Mouse (Mus musculus) forebrain, embryonic 10.5 days (tissue): ENCODE data around the gene Pax3. TPM values are rescaled to one million over a fixed set of nuclear protein-coding genes. Genes with fewer than 3 reads are reported as not detected.

Source experiments
- DNase-seq: peaks from one replicate; pipeline ENCODE4 v3.0.0-alpha.2; 2017; ENCODE audit warnings: low spot score; ENCODE audit errors: extremely low spot score
- H3K27ac ChIP-seq: fragments of 300-500 bp; sonication (generic); 2 replicates; pipeline ENCODE4 v1.5.1; 2016; ENCODE audit warnings: mild to moderate bottlenecking
- H3K27me3 ChIP-seq: fragments of 300-500 bp; sonication (generic); 2 replicates; pipeline ENCODE4 v1.6.1; 2016; ENCODE audit warnings: mild to moderate bottlenecking; ENCODE audit not compliant: poor library complexity, severe bottlenecking
- H3K36me3 ChIP-seq: fragments of 300-500 bp; sonication (generic); replicated peaks from 2 replicates; pipeline ENCODE4 v1.6.1; 2016; ENCODE audit warnings: mild to moderate bottlenecking, moderate library complexity
- H3K4me1 ChIP-seq: fragments of 300-500 bp; sonication (generic); 2 replicates; pipeline ENCODE4 v1.6.1; 2016
- H3K4me3 ChIP-seq: fragments of 300-500 bp; sonication (generic); 2 replicates; pipeline ENCODE4 v1.5.1; 2016; ENCODE audit warnings: mild to moderate bottlenecking, moderate library complexity
- H3K9me3 ChIP-seq: fragments of 300-500 bp; sonication (generic); 2 replicates; pipeline ENCODE4 v1.6.1; 2016; ENCODE audit warnings: mild to moderate bottlenecking, moderate library complexity
- WGBS: fragments of 180-500 bp; shearing (Covaris S2); methylation state at CpG from one replicate; pipeline ENCODE4 v1.1.7; 2016; 5-methylcytosine and 5-hydroxymethylcytosine counted together
- polyA plus RNA-seq: library from polyadenylated mRNA; unstranded; fragments of >200 nt; fragmentation: Nextera tagmentation; extraction: Ambion mirVana; gene quantifications from 2 replicates; pipeline ENCODE4 v1.2.1, GENCODE M21; 2016

The Pax3 gene
- polyA plus RNA-seq, 1 experiment from 2014 or later, result 13.0 TPM

GRCm38 (mm10) chr1:78188299-78188698 is 8.6 kb downstream of the Pax3 start:
- Histone ChIP-seq H3K4me1 (peaks cover 65% of the 10 kb centered on the region), H3K4me3 (peak overlapping the region; percentile 56; the same call in 1 of the 2 replicates), H3K27ac (no peak overlapping the region), H3K36me3 (no peaks in the 10 kb centered on the region), H3K9me3 (no peaks in the 10 kb centered on the region), H3K27me3 (peaks cover 100% of the 10 kb centered on the region)
- 9% methylated on average over 2 of the region's 2 CpGs for WGBS
- no peak for DNase-seq

- H3K4me1 ChIP-seq, result peaks cover 64% of the 10 kb centered on the region
- H3K27ac ChIP-seq, result no peak overlapping the region
- no peaks in the 10 kb centered on the region for H3K36me3 ChIP-seq
- H3K27me3 ChIP-seq, result peaks cover 100% of the 10 kb centered on the region
- H3K4me3 ChIP-seq, result no peak overlapping the region
- DNase-seq, result no peak
- H3K9me3 ChIP-seq, result no peaks in the 10 kb centered on the region
- WGBS, result 6% methylated on average over 6 of the region's 6 CpGs
Measured at GRCm38 (mm10) chr1:78187788-78188173, 9.2 kb downstream of the Pax3 start.

GRCm38 (mm10) chr1:78187122-78187787 is 9.7 kb downstream of the Pax3 start:
- Histone ChIP-seq H3K27ac (no peak overlapping the region), H3K9me3 (no peaks in the 10 kb centered on the region), H3K4me1 (peaks cover 64% of the 10 kb centered on the region), H3K36me3 (no peaks in the 10 kb centered on the region), H3K27me3 (peaks cover 100% of the 10 kb centered on the region), H3K4me3 (peak overlapping the region; percentile 2; the same call in 1 of the 2 replicates)
- WGBS, result 4% methylated on average over 8 of the region's 8 CpGs
- DNase-seq, result no peak

- peaks cover 33% of the 10 kb centered on the region for H3K4me1 ChIP-seq
- peaks cover 100% of the 10 kb centered on the region for H3K27me3 ChIP-seq
Measured at GRCm38 (mm10) chr1:78182954-78183353, 14.0 kb downstream of the Pax3 start.

GRCm38 (mm10) chr1:78181882-78182281 is 15.1 kb downstream of the Pax3 start:
- peak; percentile 58 for DNase-seq
- Histone ChIP-seq H3K27ac (no peak overlapping the region; the same call in 1 of the 2 replicates), H3K9me3 (no peaks in the 10 kb centered on the region), H3K36me3 (no peaks in the 10 kb centered on the region), H3K4me1 (peaks cover 22% of the 10 kb centered on the region), H3K4me3 (no peak overlapping the region; the same call in 1 of the 2 replicates), H3K27me3 (peaks cover 100% of the 10 kb centered on the region)
- WGBS, result 2% methylated on average over 9 of the region's 9 CpGs

More at GRCm38 (mm10) chr1:78182954-78183353, 14.0 kb downstream of the Pax3 start:
- H3K4me3 ChIP-seq, result no peak overlapping the region
- 44% methylated on average over 5 of the region's 5 CpGs for WGBS
- DNase-seq, result no peak
- no peaks in the 10 kb centered on the region for H3K9me3 ChIP-seq
- H3K36me3 ChIP-seq, result no peaks in the 10 kb centered on the region
- H3K27ac ChIP-seq, result no peak overlapping the region

- Histone ChIP-seq H3K27ac (0 out of 2 replicates have a peak overlapping the region, but pooled peaks have one; percentile 44), H3K4me1 (peaks cover 70% of the 10 kb centered on the region), H3K36me3 (no peaks in the 10 kb centered on the region), H3K27me3 (peaks cover 100% of the 10 kb centered on the region), H3K9me3 (no peaks in the 10 kb centered on the region), H3K4me3 (no peak overlapping the region)
- WGBS, result 16% methylated on average over 6 of the region's 6 CpGs
- no peak for DNase-seq
Measured at GRCm38 (mm10) chr1:78172334-78172733, 24.6 kb downstream of the Pax3 start.

GRCm38 (mm10) chr1:78171671-78172070 is 25.3 kb downstream of the Pax3 start:
- no peak overlapping the region for H3K27ac ChIP-seq
- H3K4me1 ChIP-seq, result peaks cover 76% of the 10 kb centered on the region
- no peaks in the 10 kb centered on the region for H3K9me3 ChIP-seq
- no peak overlapping the region for H3K4me3 ChIP-seq
- no peak for DNase-seq
- 4% methylated on average over 1 of the region's 1 CpGs for WGBS
- no peaks in the 10 kb centered on the region for H3K36me3 ChIP-seq
- H3K27me3 ChIP-seq, result peaks cover 100% of the 10 kb centered on the region

GRCm38 (mm10) chr1:78170771-78171170 is 26.2 kb downstream of the Pax3 start:
- Histone ChIP-seq H3K27me3 (peaks cover 100% of the 10 kb centered on the region), H3K9me3 (no peaks in the 10 kb centered on the region), H3K4me3 (no peak overlapping the region), H3K36me3 (no peaks in the 10 kb centered on the region), H3K27ac (no peak overlapping the region), H3K4me1 (peaks cover 85% of the 10 kb centered on the region)
- DNase-seq, result no peak
- WGBS, result 17% methylated on average over 9 of the region's 9 CpGs

GRCm38 (mm10) chr1:78168796-78169195 is 28.1 kb downstream of the Pax3 start:
- H3K9me3 ChIP-seq, result no peaks in the 10 kb centered on the region
- peaks cover 100% of the 10 kb centered on the region for H3K27me3 ChIP-seq
- no peak overlapping the region for H3K27ac ChIP-seq
- no peak overlapping the region for H3K4me3 ChIP-seq
- H3K4me1 ChIP-seq, result peaks cover 82% of the 10 kb centered on the region
- H3K36me3 ChIP-seq, result no peaks in the 10 kb centered on the region
- no peak for DNase-seq
- 16% methylated on average over 3 of the region's 3 CpGs for WGBS

- Histone ChIP-seq H3K4me3 (0 out of 2 replicates have a peak overlapping the region, but pooled peaks have one; percentile 1), H3K9me3 (no peaks in the 10 kb centered on the region), H3K27ac (no peak overlapping the region), H3K27me3 (peaks cover 100% of the 10 kb centered on the region), H3K4me1 (peaks cover 71% of the 10 kb centered on the region), H3K36me3 (no peaks in the 10 kb centered on the region)
- DNase-seq, result peak; percentile 67
- WGBS, result 6% methylated on average over 18 of the region's 18 CpGs
Measured at GRCm38 (mm10) chr1:78167577-78168286, 29.2 kb downstream of the Pax3 start.

GRCm38 (mm10) chr1:78161745-78162144 is 35.2 kb downstream of the Pax3 start:
- Histone ChIP-seq H3K4me1 (peaks cover 32% of the 10 kb centered on the region), H3K4me3 (no peak overlapping the region), H3K36me3 (no peaks in the 10 kb centered on the region), H3K27ac (no peak overlapping the region), H3K27me3 (peaks cover 100% of the 10 kb centered on the region), H3K9me3 (no peaks in the 10 kb centered on the region)
- DNase-seq, result no peak
- WGBS, result 86% methylated on average over 5 of the region's 5 CpGs

GRCm38 (mm10) chr1:78157930-78158329 is 39.0 kb downstream of the Pax3 start:
- no peak overlapping the region for H3K27ac ChIP-seq
- no peak for DNase-seq
- peaks cover 99% of the 10 kb centered on the region for H3K27me3 ChIP-seq
- 35% methylated on average over 6 of the region's 6 CpGs for WGBS
- no peaks in the 10 kb centered on the region; the same call in 1 of the 2 replicates for H3K36me3 ChIP-seq
- no peaks in the 10 kb centered on the region for H3K9me3 ChIP-seq
- H3K4me3 ChIP-seq, result no peak overlapping the region
- H3K4me1 ChIP-seq, result peaks cover 29% of the 10 kb centered on the region

- Histone ChIP-seq H3K27me3 (peaks cover 99% of the 10 kb centered on the region), H3K9me3 (no peaks in the 10 kb centered on the region), H3K36me3 (no peaks in the 10 kb centered on the region; the same call in 1 of the 2 replicates), H3K4me3 (no peak overlapping the region), H3K4me1 (peaks cover 29% of the 10 kb centered on the region), H3K27ac (no peak overlapping the region)
- 89% methylated on average over 4 of the region's 4 CpGs for WGBS
- DNase-seq, result no peak
Measured at GRCm38 (mm10) chr1:78155796-78156195, 41.1 kb downstream of the Pax3 start.
